Mouse (Mus musculus) myocyte (in vitro differentiated cells): Measurements from ENCODE around the gene Mcu. TPM values are rescaled to one million over a fixed set of nuclear protein-coding genes. Genes with fewer than 3 reads are reported as not detected.

Experiments
- H3K27me3 ChIP-seq: one replicate; pipeline ENCODE4 v1.6.1; 2011; ENCODE audit not compliant: control insufficient read depth, insufficient read depth, insufficient read length
- H3K36me3 ChIP-seq: one replicate; pipeline ENCODE4 v1.6.1; 2011; ENCODE audit not compliant: control insufficient read depth, insufficient read depth
- H3K4me2 ChIP-seq: one replicate; pipeline ENCODE4 v1.6.1; 2011; ENCODE audit warnings: low read depth, control low read depth
- H3K4me3 ChIP-seq: one replicate; pipeline ENCODE4 v1.5.1; 2011; ENCODE audit warnings: mild to moderate bottlenecking, control low read depth, moderate library complexity
- H3K79me2 ChIP-seq: one replicate; pipeline ENCODE4 v1.6.1; 2011; ENCODE audit not compliant: control insufficient read depth, insufficient read depth
- H3ac ChIP-seq: one replicate; pipeline ENCODE4 v1.6.1; 2011; ENCODE audit not compliant: control insufficient read depth, insufficient read length
- CEBPB ChIP-seq: IDR thresholded peaks from 2 replicates; pipeline ENCODE4 v1.6.1; 2011; ENCODE audit warnings: mild to moderate bottlenecking, moderate library complexity; ENCODE audit not compliant: poor library complexity, insufficient read depth, severe bottlenecking
- E2F4 ChIP-seq: IDR thresholded peaks from one replicate; pipeline ENCODE4 v1.6.1; 2011; ENCODE audit warnings: mild to moderate bottlenecking, control low read depth, moderate library complexity; ENCODE audit not compliant: insufficient read depth
- MAX ChIP-seq: IDR thresholded peaks from one replicate; pipeline ENCODE4 v1.6.1; 2011; ENCODE audit warnings: low read depth, mild to moderate bottlenecking, control low read depth
- MYOD1 ChIP-seq, 3 experiments: IDR thresholded peaks; one replicate each; pipeline ENCODE4 v1.6.1; 2011; ENCODE audit warnings: control low read depth in 2 of 3, low read depth in 2 of 3, mild to moderate bottlenecking in 2 of 3, moderate library complexity in 1 of 3; ENCODE audit not compliant: insufficient read length in 2 of 3, control insufficient read depth in 1 of 3
- MYOG ChIP-seq, 3 experiments: IDR thresholded peaks; one replicate each; pipeline ENCODE4 v1.6.1; 2011; ENCODE audit warnings: control low read depth in 2 of 3, low read depth in 2 of 3, mild to moderate bottlenecking in 2 of 3; ENCODE audit not compliant: insufficient read length in 2 of 3, control insufficient read depth in 1 of 3, insufficient read depth in 1 of 3
- POLR2A ChIP-seq: IDR thresholded peaks from one replicate; pipeline ENCODE4 v1.6.1; 2011; ENCODE audit warnings: low read depth, mild to moderate bottlenecking, control low read depth, moderate library complexity; ENCODE audit not compliant: insufficient read length
- POLR2AphosphoS2 ChIP-seq: IDR thresholded peaks from one replicate; pipeline ENCODE4 v1.6.1; 2011; ENCODE audit warnings: low read depth, control low read depth; ENCODE audit not compliant: insufficient read length
- REST ChIP-seq: IDR thresholded peaks from one replicate; pipeline ENCODE4 v1.6.1; 2011; ENCODE audit warnings: mild to moderate bottlenecking, control low read depth, moderate library complexity; ENCODE audit not compliant: insufficient read depth, insufficient read length
- SRF ChIP-seq: IDR thresholded peaks from one replicate; pipeline ENCODE4 v1.6.1; 2011; ENCODE audit warnings: low read depth; ENCODE audit not compliant: control insufficient read depth, insufficient read length
- TCF12 ChIP-seq: IDR thresholded peaks from one replicate; pipeline ENCODE4 v1.6.1; 2011; ENCODE audit warnings: mild to moderate bottlenecking, control low read depth; ENCODE audit not compliant: poor library complexity, insufficient read depth, severe bottlenecking
- TCF3 ChIP-seq: IDR thresholded peaks from one replicate; pipeline ENCODE4 v1.6.1; 2011; ENCODE audit warnings: low read depth, control low read depth; ENCODE audit not compliant: insufficient read length
- USF1 ChIP-seq: IDR thresholded peaks from one replicate; pipeline ENCODE4 v1.6.1; 2011; ENCODE audit warnings: low read depth, mild to moderate bottlenecking, control low read depth, moderate library complexity
- polyA plus RNA-seq: library from polyadenylated mRNA; unstranded; fragments of >200 nt; fragmentation: generic; extraction: Trizol; gene quantifications from one replicate; pipeline ENCODE4 v1.2.1, GENCODE M21; 2012; ENCODE audit warnings: missing spikeins

Mcu gene
- polyA plus RNA-seq, 1 experiment = 82.9 TPM

GRCm38 (mm10) chr10:59540081-59540480 is 76.4 kb downstream of the Mcu start:
- Histone ChIP-seq H3K79me2 (peaks cover 60% of the 10 kb centered on the region), H3K4me3 (no peak overlapping the region), H3ac (no peak overlapping the region), H3K4me2 (peak overlapping the region; percentile 66), H3K27me3 (no peaks in the 10 kb centered on the region), H3K36me3 (peaks cover 11% of the 10 kb centered on the region)
- TF ChIP-seq POLR2AphosphoS2 (no peak), TCF12 (no peak), MYOG (IDR thresholded peaks at IDR 0.05; ENCODE audit: control insufficient read depth in 1 of 3, insufficient read depth in 1 of 3, insufficient read length in 2 of 3, low read depth in 2 of 3) (no peak), USF1 (no peak), MAX (no peak), TCF3 (no peak), CEBPB (no peak), MYOD1 (IDR thresholded peaks at IDR 0.05; ENCODE audit: control insufficient read depth in 1 of 3, insufficient read length in 2 of 3, low read depth in 2 of 3) (no peak), POLR2A (no peak), SRF (no peak), E2F4 (no peak), REST (no peak)

DNA sequence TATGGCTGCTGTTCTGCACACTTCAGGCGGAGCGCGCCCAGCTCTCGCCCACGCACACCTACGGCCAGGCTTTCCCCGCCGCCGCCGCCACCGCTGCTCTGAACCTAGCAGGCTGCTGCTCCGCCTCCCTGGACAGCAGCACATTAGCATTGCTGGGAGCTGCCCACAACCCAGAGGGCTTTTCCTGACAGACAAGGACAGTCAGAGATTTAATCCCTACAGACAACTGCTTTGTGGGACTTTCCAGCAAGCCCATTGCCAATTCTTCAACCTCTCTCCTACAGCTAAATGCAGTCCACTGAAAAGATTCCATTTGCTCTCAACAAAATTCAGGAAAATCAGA is 77.0 kb downstream of the Mcu start:
- Histone ChIP-seq H3K27me3 (no peaks in the 10 kb centered on the region), H3K36me3 (peaks cover 14% of the 10 kb centered on the region), H3ac (no peak overlapping the region), H3K4me2 (peak overlapping the region; percentile 66), H3K79me2 (peaks cover 60% of the 10 kb centered on the region), H3K4me3 (no peak overlapping the region)
- TF ChIP-seq USF1 (no peak), CEBPB (no peak), MAX (no peak), TCF3 (no peak), MYOD1 (IDR thresholded peaks at IDR 0.05; ENCODE audit: control insufficient read depth in 1 of 3, insufficient read length in 2 of 3, low read depth in 2 of 3) (peak in 2 of 3 experiments; percentile 40 to 56), MYOG (IDR thresholded peaks at IDR 0.05; ENCODE audit: control insufficient read depth in 1 of 3, insufficient read depth in 1 of 3, insufficient read length in 2 of 3, low read depth in 2 of 3) (peak in 1 of 3 experiments; percentile 40), E2F4 (no peak), REST (peak; percentile 12), TCF12 (peak; percentile 8), SRF (no peak), POLR2AphosphoS2 (no peak), POLR2A (peak; percentile 22)

- Histone ChIP-seq H3K4me3 (no peak overlapping the region), H3K4me2 (peak overlapping the region; percentile 66), H3ac (no peak overlapping the region), H3K27me3 (no peaks in the 10 kb centered on the region), H3K36me3 (peaks cover 16% of the 10 kb centered on the region), H3K79me2 (peaks cover 60% of the 10 kb centered on the region)
- TF ChIP-seq REST (no peak), POLR2A (no peak), USF1 (no peak), E2F4 (no peak), TCF12 (no peak), MYOD1 (IDR thresholded peaks at IDR 0.05; ENCODE audit: control insufficient read depth in 1 of 3, insufficient read length in 2 of 3, low read depth in 2 of 3) (no peak), CEBPB (no peak), SRF (no peak), MYOG (IDR thresholded peaks at IDR 0.05; ENCODE audit: control insufficient read depth in 1 of 3, insufficient read depth in 1 of 3, insufficient read length in 2 of 3, low read depth in 2 of 3) (no peak), TCF3 (no peak), MAX (no peak), POLR2AphosphoS2 (no peak)
Measured at GRCm38 (mm10) chr10:59538767-59539532, 77.5 kb downstream of the Mcu start.

DNA sequence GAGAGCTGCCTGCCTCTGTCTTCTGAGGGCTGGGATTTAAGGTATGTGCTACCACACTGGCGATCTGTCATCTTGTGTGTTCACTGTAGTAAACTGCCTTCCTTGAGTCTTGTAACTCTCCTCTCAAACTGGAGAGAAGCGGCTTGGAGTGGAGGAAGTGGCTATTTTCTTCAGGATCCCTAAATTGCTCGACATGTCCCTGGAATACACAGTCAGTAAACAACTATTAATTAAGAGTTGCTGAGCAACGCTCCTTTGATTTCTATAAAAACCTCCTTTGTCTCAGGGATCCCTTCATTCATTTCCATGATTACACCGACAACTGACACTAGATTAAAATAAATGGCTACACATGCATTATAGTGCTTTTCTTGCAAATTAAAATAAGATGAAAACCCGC is 78.4 kb downstream of the Mcu start:
- no peak overlapping the region for H3ac ChIP-seq
- peak overlapping the region; percentile 43 for H3K4me2 ChIP-seq
- no peaks in the 10 kb centered on the region for H3K27me3 ChIP-seq
- H3K36me3 ChIP-seq = peaks cover 13% of the 10 kb centered on the region
- TF ChIP-seq POLR2A (no peak), E2F4 (no peak), CEBPB (no peak), REST (no peak), SRF (no peak), POLR2AphosphoS2 (no peak), TCF3 (no peak), MYOG (IDR thresholded peaks at IDR 0.05; ENCODE audit: control insufficient read depth in 1 of 3, insufficient read depth in 1 of 3, insufficient read length in 2 of 3, low read depth in 2 of 3) (no peak), MYOD1 (IDR thresholded peaks at IDR 0.05; ENCODE audit: control insufficient read depth in 1 of 3, insufficient read length in 2 of 3, low read depth in 2 of 3) (no peak), USF1 (no peak), TCF12 (no peak)
- H3K4me3 ChIP-seq = no peak overlapping the region
- peaks cover 60% of the 10 kb centered on the region for H3K79me2 ChIP-seq
